Mouse (Mus musculus) liver, embryonic 14.5 days (tissue): ENCODE results near the gene Gm42417.

Source experiments
- CTCF ChIP-seq: IDR thresholded peaks from 2 replicates; pipeline ENCODE4 v1.5.1; 2016; ENCODE audit warnings: antibody characterized with exemption, low read depth, control low read depth
- EP300 ChIP-seq: IDR thresholded peaks from 2 replicates; pipeline ENCODE4 v1.6.1; 2016; ENCODE audit warnings: antibody characterized with exemption, low read depth

DNA sequence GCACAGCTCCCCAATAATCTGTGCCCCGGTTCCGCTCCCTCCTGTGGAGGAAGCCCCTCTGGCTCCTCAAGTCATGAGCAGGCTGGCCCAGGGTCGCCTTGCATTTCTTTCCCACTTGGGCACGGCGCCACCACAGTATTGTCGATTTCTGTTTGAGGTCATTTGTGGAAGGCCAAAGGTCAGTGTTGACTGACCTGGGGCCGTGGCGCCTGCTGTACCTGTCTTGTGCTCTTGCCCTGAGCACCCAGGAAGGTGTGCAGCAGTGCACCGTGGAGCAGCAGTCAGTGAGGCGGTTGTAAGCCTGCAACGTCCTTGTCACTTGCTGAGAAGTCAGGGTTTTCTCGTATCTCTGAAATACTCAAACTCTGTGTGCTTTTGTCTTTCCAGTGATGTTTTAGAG, 13.5 kb downstream of the Gm42417 start:
- TF ChIP-seq CTCF (no peak), EP300 (no peak)
